Mouse (Mus musculus): ENCODE measurements around the gene Slc27a2. TPM values are rescaled to one million over a fixed set of nuclear protein-coding genes. Genes with fewer than 3 reads are reported as not detected.

Gene Slc27a2
- polyA plus RNA-seq, 1 experiment from 2014 or later = 6.9 TPM

- Histone ChIP-seq H3K4me3 (replicated peaks; ENCODE audit: low read length) (no peak overlapping the region), H3K36me3 (ENCODE audit: control insufficient read depth, insufficient read depth) (no peaks in the 10 kb centered on the region), H3K9ac (replicated peaks; ENCODE audit: low read depth, low read length) (no peak overlapping the region), H3K4me1 (replicated peaks; ENCODE audit: control insufficient read depth, insufficient read depth, low read length) (no peaks in the 10 kb centered on the region), H3K27ac (ENCODE audit: low read length) (no peak overlapping the region), H3K9me3 (ENCODE audit: control insufficient read depth, low read length) (no peaks in the 10 kb centered on the region), H3K27me3 (replicated peaks; ENCODE audit: control insufficient read depth, insufficient read depth, low read length) (no peaks in the 10 kb centered on the region), H3K4me2 (ENCODE audit: low read length) (no peak overlapping the region)
- ATAC-seq = no peak
- 93% methylated on average over 3 of the region's 3 CpGs for WGBS
Measured at GRCm38 (mm10) chr2:126615355-126615754, 63.1 kb downstream of the Slc27a2 start.

GRCm38 (mm10) chr2:126618470-126619179 is 66.4 kb downstream of the Slc27a2 start:
- ATAC-seq = peak; percentile 33; the same call in 1 of the 2 replicates
- Histone ChIP-seq H3K4me2 (ENCODE audit: low read length) (no peak overlapping the region), H3K4me1 (replicated peaks; ENCODE audit: control insufficient read depth, insufficient read depth, low read length) (no peaks in the 10 kb centered on the region), H3K27ac (ENCODE audit: low read length) (no peak overlapping the region), H3K36me3 (ENCODE audit: control insufficient read depth, insufficient read depth) (no peaks in the 10 kb centered on the region), H3K9me3 (ENCODE audit: control insufficient read depth, low read length) (no peaks in the 10 kb centered on the region), H3K4me3 (replicated peaks; ENCODE audit: low read length) (no peak overlapping the region), H3K9ac (replicated peaks; ENCODE audit: low read depth, low read length) (no peak overlapping the region), H3K27me3 (replicated peaks; ENCODE audit: control insufficient read depth, insufficient read depth, low read length) (no peaks in the 10 kb centered on the region)
- 18% methylated on average over 8 of the region's 8 CpGs for WGBS

- no peak within 1 kb of the TSS for H3K4me2 ChIP-seq (ENCODE audit: low read length)
Measured at GRCm38 (mm10) chr2:126619249-126619704, 67.1 kb downstream of the Slc27a2 start, which contains the start of gene Hdc. Gene Hdc (minus strand): TSS chr2:126619299.

GRCm38 (mm10) chr2:126622455-126622854 is 70.2 kb downstream of the Slc27a2 start:
- ATAC-seq = no peak
- no peak overlapping the region for H3K27ac ChIP-seq (ENCODE audit: low read length)
- no peaks in the 10 kb centered on the region for H3K4me1 ChIP-seq (replicated peaks; ENCODE audit: control insufficient read depth, insufficient read depth, low read length)
- WGBS = 81% methylated on average over 2 of the region's 2 CpGs
- H3K9ac ChIP-seq (replicated peaks; ENCODE audit: low read depth, low read length) = no peak overlapping the region
- H3K36me3 ChIP-seq (ENCODE audit: control insufficient read depth, insufficient read depth) = no peaks in the 10 kb centered on the region
- H3K4me3 ChIP-seq (replicated peaks; ENCODE audit: low read length) = no peak overlapping the region
- H3K27me3 ChIP-seq (replicated peaks; ENCODE audit: control insufficient read depth, insufficient read depth, low read length) = no peaks in the 10 kb centered on the region
- H3K9me3 ChIP-seq (ENCODE audit: control insufficient read depth, low read length) = no peaks in the 10 kb centered on the region
- no peak overlapping the region for H3K4me2 ChIP-seq (ENCODE audit: low read length)

More at GRCm38 (mm10) chr2:126619249-126619704, 67.1 kb downstream of the Slc27a2 start, which contains the start of gene Hdc:
- Histone ChIP-seq H3K4me3 (replicated peaks; ENCODE audit: low read length) (no peak within 1 kb of the TSS), H3K27me3 (replicated peaks; ENCODE audit: control insufficient read depth, insufficient read depth, low read length) (no peaks in the 10 kb centered on the region), H3K9ac (replicated peaks; ENCODE audit: low read depth, low read length) (no peak within 1 kb of the TSS), H3K36me3 (ENCODE audit: control insufficient read depth, insufficient read depth) (no peaks in the 10 kb centered on the region), H3K4me1 (replicated peaks; ENCODE audit: control insufficient read depth, insufficient read depth, low read length) (no peaks in the 10 kb centered on the region), H3K27ac (ENCODE audit: low read length) (no peak within 1 kb of the TSS), H3K9me3 (ENCODE audit: control insufficient read depth, low read length) (no peaks in the 10 kb centered on the region)
- ATAC-seq = no peak
- WGBS = 73% methylated on average over 14 of the region's 14 CpGs

- Histone ChIP-seq H3K4me2 (ENCODE audit: low read length) (no peak overlapping the region), H3K27me3 (replicated peaks; ENCODE audit: control insufficient read depth, insufficient read depth, low read length) (no peaks in the 10 kb centered on the region), H3K36me3 (ENCODE audit: control insufficient read depth, insufficient read depth) (no peaks in the 10 kb centered on the region), H3K9me3 (ENCODE audit: control insufficient read depth, low read length) (no peaks in the 10 kb centered on the region), H3K27ac (ENCODE audit: low read length) (no peak overlapping the region), H3K4me1 (replicated peaks; ENCODE audit: control insufficient read depth, insufficient read depth, low read length) (no peaks in the 10 kb centered on the region), H3K4me3 (replicated peaks; ENCODE audit: low read length) (no peak overlapping the region), H3K9ac (replicated peaks; ENCODE audit: low read depth, low read length) (no peak overlapping the region)
- ATAC-seq = no peak
Measured at GRCm38 (mm10) chr2:126623138-126623537, 70.9 kb downstream of the Slc27a2 start.

- Histone ChIP-seq H3K27me3 (replicated peaks; ENCODE audit: control insufficient read depth, insufficient read depth, low read length) (no peaks in the 10 kb centered on the region), H3K4me1 (replicated peaks; ENCODE audit: control insufficient read depth, insufficient read depth, low read length) (no peaks in the 10 kb centered on the region), H3K36me3 (ENCODE audit: control insufficient read depth, insufficient read depth) (no peaks in the 10 kb centered on the region; the same call in 1 of the 2 replicates), H3K4me2 (ENCODE audit: low read length) (no peak overlapping the region), H3K9ac (replicated peaks; ENCODE audit: low read depth, low read length) (no peak overlapping the region), H3K27ac (ENCODE audit: low read length) (no peak overlapping the region), H3K9me3 (ENCODE audit: control insufficient read depth, low read length) (no peaks in the 10 kb centered on the region), H3K4me3 (replicated peaks; ENCODE audit: low read length) (no peak overlapping the region)
- ATAC-seq = no peak
- 89% methylated on average over 9 of the region's 9 CpGs for WGBS
Measured at GRCm38 (mm10) chr2:126628455-126628995, 76.3 kb downstream of the Slc27a2 start.

GRCm38 (mm10) chr2:126633165-126633564 is 81.0 kb downstream of the Slc27a2 start:
- Histone ChIP-seq H3K4me3 (replicated peaks; ENCODE audit: low read length) (no peak overlapping the region), H3K9ac (replicated peaks; ENCODE audit: low read depth, low read length) (no peak overlapping the region), H3K4me1 (replicated peaks; ENCODE audit: control insufficient read depth, insufficient read depth, low read length) (no peaks in the 10 kb centered on the region), H3K4me2 (ENCODE audit: low read length) (no peak overlapping the region), H3K36me3 (ENCODE audit: control insufficient read depth, insufficient read depth) (peaks cover 4% of the 10 kb centered on the region), H3K9me3 (ENCODE audit: control insufficient read depth, low read length) (no peaks in the 10 kb centered on the region), H3K27ac (ENCODE audit: low read length) (no peak overlapping the region), H3K27me3 (replicated peaks; ENCODE audit: control insufficient read depth, insufficient read depth, low read length) (no peaks in the 10 kb centered on the region)
- ATAC-seq = no peak
- WGBS = 84% methylated on average over 2 of the region's 2 CpGs

- peaks cover 15% of the 10 kb centered on the region for H3K36me3 ChIP-seq (ENCODE audit: control insufficient read depth, insufficient read depth)
- no peak for ATAC-seq
Measured at GRCm38 (mm10) chr2:126635939-126636823, 84.0 kb downstream of the Slc27a2 start.

More at GRCm38 (mm10) chr2:126635939-126636823, 84.0 kb downstream of the Slc27a2 start:
- Histone ChIP-seq H3K9me3 (ENCODE audit: control insufficient read depth, low read length) (no peaks in the 10 kb centered on the region), H3K9ac (replicated peaks; ENCODE audit: low read depth, low read length) (no peak overlapping the region), H3K4me3 (replicated peaks; ENCODE audit: low read length) (no peak overlapping the region), H3K27me3 (replicated peaks; ENCODE audit: control insufficient read depth, insufficient read depth, low read length) (no peaks in the 10 kb centered on the region), H3K4me1 (replicated peaks; ENCODE audit: control insufficient read depth, insufficient read depth, low read length) (no peaks in the 10 kb centered on the region), H3K4me2 (ENCODE audit: low read length) (no peak overlapping the region), H3K27ac (ENCODE audit: low read length) (no peak overlapping the region)
- WGBS = 80% methylated on average over 12 of the region's 12 CpGs
